Mouse (Mus musculus): ENCODE data around the gene 1110008P14Rik.

Gene 1110008P14Rik

DNA sequence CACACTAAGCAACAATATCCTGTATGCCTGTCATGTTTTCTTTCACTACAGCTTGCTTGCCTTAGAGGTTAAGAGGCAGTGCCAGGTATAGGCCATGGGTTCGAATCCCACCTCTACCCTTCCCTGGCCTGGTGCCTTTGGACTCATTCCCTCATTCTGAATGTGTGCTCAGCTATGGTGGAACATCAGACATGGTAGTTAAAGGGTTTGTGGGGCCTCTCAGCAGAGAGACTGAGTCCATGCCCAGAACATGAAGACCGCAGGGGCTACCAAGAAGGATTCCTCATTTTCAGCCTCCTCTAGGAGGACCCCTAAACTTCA, 38.4 kb downstream of the 1110008P14Rik start:
- in situ Hi-C loops (cut with MboI, MseI): no loop called here

- in situ Hi-C loops (cut with MboI, MseI): no loop called here
These were observed 39.0 kb downstream of the 1110008P14Rik start for GRCm38 (mm10) chr2:32342539-32343350.

DNA sequence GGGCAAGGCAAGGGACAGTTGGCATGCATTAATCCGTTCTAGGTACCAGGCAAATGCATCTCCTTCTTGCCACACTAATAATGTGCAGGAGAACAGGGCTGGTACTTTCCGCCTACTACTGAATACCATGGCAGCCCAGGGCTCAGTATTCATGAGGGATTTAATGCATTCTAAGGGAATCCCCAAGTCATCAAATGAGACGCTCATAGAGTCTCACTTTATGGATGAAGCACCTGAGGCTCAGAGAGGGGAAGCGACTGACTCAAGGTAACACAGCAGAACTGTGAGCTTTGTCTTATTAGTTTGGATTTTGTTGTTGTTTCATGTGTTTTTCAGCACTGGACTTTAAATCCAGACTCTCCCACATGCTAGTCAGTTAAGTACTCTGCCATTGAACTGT, 39.7 kb downstream of the 1110008P14Rik start:
- in situ Hi-C loops (cut with MboI, MseI): no loop called here

DNA sequence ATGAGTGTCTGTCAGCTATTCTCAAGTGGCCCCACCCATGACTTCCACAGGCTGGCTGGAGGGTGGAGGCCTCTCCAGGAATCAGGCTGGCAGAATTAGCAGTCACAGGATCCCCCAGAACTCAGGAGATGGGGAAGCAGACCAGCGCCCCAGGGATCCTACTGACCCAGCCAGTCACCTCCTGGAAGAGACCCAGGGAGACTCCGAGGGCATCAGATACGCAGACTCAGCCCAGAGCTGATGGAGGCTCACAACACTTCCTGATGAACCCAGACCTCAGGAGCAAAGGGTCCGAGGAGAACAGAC, 40.2 kb downstream of the 1110008P14Rik start:
- in situ Hi-C loops (cut with MboI, MseI): no loop called here

- in situ Hi-C loops (cut with MboI, MseI): no loop called here
These were observed 40.7 kb downstream of the 1110008P14Rik start for GRCm38 (mm10) chr2:32340836-32341633.

DNA sequence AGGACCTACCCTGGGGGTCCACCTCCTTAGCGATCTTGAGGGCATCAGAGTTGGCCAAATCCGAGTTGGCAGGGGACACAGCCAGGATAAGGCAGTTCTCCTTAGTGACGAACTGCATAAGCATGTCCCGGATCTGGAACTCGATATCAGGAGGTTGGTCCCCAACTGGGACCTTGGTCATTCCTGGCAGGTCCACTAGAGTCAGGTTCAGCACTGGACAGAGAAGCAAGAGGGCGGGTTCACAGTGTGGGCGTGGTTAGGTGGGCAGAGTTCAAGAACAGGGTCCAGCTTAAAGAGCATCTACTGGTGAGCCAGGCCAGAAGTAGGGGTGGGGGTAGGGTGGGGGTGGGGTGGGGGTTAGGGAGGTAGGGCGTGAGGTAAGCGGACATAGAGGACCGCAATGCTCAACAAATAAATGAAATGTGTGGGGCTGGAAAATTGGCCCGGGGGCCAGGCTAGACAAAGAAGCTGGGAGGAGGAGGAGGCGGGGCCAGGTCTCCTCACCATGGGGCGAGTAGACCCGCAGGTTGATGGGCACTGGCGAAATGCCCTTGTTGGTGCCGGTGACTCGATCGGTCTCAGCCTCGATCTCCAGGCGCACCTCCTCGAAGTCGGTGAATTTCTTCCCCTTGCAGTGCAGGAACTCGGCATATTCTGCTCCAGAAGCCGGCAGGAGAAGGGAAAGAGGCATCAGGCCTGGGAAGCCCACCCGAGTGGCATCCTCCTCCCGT, 41.7 kb downstream of the 1110008P14Rik start:
- in situ Hi-C loops (cut with MboI, MseI): loop anchor here in 1 of 2 experiments (10.0 kb wide), 1 partner anchor 695 kb away; the partner anchor contains the start of gene Prdm12

GRCm38 (mm10) chr2:32335888-32336287, 45.9 kb downstream of the 1110008P14Rik start:
- in situ Hi-C loops (cut with MboI, MseI): loop anchor here in 1 of 2 experiments (10.0 kb wide), 1 partner anchor 691 kb away; the partner anchor contains the start of gene Prdm12

- in situ Hi-C loops (cut with MboI, MseI): loop anchor here in 1 of 2 experiments (10.0 kb wide), 1 partner anchor 687 kb away; the partner anchor contains the start of gene Prdm12
These were observed 49.6 kb downstream of the 1110008P14Rik start for GRCm38 (mm10) chr2:32332159-32332558.

DNA sequence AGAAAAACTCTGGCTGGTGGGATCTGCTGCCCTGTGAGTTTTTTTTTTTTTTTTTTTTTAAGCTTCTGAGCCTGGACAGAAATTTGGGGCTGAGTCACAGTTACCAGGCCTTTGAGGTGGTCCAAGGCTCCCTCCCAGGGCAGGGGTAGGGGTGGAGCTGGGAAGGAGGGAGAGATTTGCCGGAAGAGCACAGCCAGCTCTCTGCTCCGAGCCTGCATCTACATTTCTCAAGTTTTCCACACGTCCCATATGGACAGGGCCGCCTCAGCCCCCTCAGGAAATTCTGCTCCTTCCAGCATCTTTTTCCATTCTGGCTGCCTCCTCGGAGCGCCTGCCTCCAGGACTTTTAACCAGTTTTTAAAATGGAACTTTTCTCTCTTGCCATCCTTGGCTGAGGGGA, 52.2 kb downstream of the 1110008P14Rik start:
- in situ Hi-C loops (cut with MboI, MseI): no loop called here

DNA sequence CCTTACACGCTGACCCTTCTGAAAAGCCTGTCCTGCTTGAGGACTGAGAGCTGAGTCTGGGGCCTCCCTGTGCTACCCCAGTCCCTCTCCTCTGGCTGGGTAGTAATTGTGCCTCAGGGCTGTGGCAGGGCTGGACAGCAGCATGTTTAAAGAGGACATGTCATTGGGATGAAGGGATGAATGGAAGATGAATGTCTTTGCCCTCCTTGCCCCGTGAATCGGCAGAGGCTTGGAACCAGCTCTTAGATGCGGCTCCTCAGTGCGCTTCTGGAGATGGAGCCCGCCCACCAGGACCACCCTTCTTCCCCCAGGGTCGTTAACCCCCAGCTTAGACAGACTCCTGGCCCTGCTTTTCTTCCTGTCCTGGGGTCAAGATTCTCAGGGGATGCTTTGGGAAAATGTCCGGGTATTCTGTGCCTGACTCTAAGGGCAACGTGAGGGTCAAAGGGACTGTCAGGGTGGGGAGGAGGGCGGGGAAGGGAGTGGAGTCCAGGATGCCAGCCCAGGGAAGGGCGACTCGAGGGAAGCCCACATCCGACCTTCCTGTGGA, 52.8 kb downstream of the 1110008P14Rik start:
- in situ Hi-C loops (cut with MboI, MseI): no loop called here

DNA sequence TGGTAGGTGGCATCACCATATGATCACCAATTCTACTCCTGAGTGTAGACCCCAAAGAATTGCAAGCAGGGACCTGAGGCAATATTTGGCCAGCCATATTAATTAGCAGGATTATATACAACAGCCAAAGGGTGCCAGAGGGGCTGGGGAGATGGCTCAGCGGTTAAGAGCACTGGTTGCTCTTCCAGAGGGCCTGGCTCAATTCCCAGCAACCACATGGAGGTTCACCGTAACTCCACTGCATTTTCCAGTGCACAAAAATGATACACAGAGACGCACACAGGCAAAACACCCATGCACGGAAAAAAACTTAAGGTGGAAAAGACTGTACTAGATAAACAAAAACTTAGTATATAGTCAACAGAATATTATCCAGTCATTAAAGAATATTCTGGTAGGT, 54.5 kb downstream of the 1110008P14Rik start:
- in situ Hi-C loops (cut with MboI, MseI): no loop called here
